Mouse (Mus musculus) liver, adult 2 months (tissue): ENCODE results near the gene Nfatc2.

ENCODE experiments used
- CTCF ChIP-seq: fragments of 200-500 bp; IDR thresholded peaks from 2 replicates; pipeline ENCODE4 v1.5.1; 2011; ENCODE audit warnings: low read depth, low read length, control low read depth
- POLR2A ChIP-seq: fragments of 200-500 bp; IDR thresholded peaks from 2 replicates; pipeline ENCODE4 v1.6.1; 2011; ENCODE audit warnings: low read length, control low read depth; ENCODE audit not compliant: insufficient read depth; ENCODE audit errors: extremely low read depth

- TF ChIP-seq CTCF (no peak), POLR2A (no peak)
Measured at GRCm38 (mm10) chr2:168571241-168571640, 30.2 kb downstream of the Nfatc2 start.
